Mouse (Mus musculus): Measurements from ENCODE around the gene Stra6.

DNA sequence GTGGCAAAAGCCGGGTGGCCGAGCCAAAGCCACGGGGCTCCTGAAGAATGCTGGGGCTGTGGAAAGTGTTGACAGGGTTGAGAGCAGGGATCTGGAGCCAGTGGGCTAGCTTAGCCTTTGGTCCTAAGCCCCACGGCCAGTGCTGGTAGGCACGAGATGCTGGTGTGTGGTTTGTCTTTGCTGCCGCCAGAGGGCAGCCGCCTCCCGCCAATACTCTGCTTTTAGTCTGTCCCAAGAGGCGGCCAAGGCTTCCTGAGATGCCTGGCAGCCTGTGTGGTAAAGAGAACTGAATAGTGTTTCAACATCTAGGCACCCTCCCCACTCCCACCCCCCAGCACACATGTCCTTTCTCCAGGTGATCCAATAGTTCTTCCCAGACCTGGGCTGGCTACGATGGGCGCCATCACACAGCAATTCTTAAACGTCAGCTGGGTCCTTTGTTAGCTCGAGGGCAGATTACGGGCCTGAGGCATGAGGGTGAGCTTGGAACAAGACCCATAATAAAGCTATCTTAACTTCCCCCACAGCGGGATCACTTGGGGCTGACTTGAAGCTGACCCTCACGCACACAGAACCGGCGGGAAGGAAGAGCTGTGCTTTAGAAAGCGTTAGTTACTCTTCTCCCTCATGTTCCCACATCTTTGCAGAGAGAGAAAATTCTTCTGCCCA lies 25.0 kb upstream of the Stra6 start:
- TF ChIP-seq POLR2A (IDR thresholded peaks at IDR 0.05; ENCODE audit: extremely low read depth, insufficient read depth, low read length) (no peak), CTCF (IDR thresholded peaks at IDR 0.05; ENCODE audit: low read depth, low read length) (peak; percentile 96)

Data from liver, adult 2 months (tissue).